Mouse (Mus musculus) adrenal gland, adult (tissue): Measurements from ENCODE around the gene Cemip2.

Experiments used
- DNase-seq, 2 experiments: peaks; one replicate each; pipeline ENCODE4 v3.0.0; 2022 to 2023; ENCODE audit warnings: low spot score in 1 of 2; ENCODE audit not compliant: inconsistent age in 2 of 2

Gene Cemip2

DNA sequence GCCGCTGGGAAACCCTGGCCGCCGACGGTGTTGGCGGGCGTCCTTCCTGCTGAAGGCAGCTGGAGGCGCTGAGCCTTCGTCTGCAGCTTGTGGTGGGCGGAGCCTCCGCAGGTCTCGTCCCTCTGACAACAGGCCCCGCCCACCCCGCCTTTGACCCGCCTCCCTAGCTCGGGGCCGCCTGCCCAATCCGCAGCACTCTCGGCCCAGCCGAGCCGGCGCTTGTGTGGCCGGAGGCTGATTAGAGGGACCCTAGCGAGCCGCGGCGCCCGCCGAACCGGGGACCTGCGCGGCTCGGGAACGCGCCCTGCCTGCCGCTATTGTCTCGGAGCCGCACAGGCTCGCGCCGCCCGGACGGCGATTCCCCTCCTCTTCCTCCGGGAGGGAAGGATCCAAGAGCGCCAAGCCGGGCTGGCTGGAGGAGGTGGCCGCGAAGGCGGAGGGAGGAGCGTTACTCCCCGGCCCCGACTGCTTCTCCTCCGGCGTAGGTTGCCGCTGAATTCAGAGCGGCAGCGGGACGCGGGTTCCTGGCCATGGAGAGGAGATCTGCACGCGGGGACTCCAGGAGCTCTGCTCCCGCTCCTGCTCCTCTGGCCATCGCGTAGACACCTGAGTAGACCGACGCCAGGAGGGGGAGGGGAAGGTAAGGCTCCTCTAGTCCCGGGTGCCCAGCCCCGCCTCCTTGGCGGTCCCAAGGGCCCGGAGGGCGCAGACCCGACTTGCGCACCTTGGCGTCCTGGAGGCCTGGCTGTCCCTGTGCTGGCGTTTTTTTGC lies at the start of gene Cemip2:
Cemip2 (plus strand) TSS at position 196 of the 771 bp plus-strand sequence.
- DNase-seq: peak; percentile 98 to 100

DNA sequence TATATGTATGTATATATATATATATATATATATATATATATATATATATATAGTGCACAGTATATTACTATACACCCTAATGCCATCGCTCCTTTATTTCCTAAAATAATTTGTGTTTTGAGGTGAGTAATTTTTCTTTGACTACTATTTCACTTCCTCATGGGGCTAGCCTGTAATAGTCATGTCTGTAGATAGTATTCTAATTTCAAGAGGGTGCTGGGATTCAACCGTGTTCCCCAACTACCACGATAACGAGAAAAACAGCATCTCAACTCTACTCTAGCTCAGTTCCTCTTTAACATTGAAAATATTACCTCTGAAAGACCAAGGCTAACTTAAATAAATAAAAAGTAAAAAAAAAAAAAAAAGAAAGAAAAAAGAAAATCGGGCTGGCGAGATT lies 49.8 kb upstream of the Cemip2 start:
- no peak for DNase-seq

DNA sequence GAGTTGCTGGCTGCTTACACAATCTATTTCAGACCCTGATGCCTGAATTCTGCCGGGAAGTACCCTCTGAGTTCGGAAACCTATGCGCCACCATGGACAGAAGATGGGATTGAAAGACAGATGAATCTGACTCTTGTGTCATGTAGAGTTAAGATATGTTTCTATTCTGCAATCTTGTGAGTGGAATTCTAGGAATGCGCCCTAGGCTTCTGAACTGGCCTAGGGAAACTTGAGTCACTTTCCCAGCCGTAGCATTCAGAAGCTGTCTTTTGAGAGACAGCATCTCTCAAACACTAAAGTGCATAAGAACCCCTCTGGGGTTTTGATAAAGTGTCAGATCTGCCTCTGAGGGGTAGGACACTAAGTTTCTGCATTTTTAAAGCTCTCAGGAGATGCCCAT lies 46.3 kb upstream of the Cemip2 start:
- no peak for DNase-seq

DNA sequence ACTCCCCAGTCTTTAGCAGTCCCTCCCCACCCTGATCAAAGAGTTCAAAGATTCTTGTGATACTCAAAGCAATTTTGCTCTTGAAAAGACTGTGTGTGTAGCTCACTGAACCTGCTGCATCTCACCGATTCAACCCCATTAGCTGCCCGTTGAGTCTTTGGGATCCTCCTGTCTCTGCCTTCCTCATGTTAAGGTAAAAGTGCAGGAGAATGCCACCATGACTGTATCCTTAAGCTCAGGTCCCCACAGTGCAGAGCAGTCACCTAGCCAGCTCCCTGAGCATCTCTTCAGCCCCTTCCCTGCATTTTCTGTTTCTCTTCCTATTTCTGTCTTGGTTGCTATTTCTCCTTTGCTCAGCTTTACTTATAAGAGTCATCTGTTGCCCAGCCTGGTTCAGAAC lies 45.0 kb upstream of the Cemip2 start:
- DNase-seq: no peak

DNA sequence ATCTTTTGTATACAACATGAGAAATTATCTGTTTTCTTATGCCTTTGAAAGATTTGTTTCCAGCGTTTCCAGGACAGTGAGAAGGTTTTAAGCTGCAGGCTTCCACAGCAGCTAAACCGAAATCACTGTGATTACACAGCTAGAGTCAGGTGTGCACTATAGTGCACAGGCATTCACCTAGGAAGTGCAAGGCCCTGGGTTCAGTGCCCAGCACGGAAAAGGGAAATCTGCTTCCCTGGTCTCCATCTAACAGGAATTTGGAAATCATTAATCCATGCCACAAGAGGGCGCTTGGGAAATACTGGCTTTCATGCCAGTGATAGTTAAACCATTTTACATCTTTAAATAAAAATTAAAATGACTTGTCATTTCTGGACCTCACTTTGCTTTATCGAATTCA lies 44.0 kb upstream of the Cemip2 start:
- DNase-seq: peak in 1 of 2 experiments; percentile 79

DNA sequence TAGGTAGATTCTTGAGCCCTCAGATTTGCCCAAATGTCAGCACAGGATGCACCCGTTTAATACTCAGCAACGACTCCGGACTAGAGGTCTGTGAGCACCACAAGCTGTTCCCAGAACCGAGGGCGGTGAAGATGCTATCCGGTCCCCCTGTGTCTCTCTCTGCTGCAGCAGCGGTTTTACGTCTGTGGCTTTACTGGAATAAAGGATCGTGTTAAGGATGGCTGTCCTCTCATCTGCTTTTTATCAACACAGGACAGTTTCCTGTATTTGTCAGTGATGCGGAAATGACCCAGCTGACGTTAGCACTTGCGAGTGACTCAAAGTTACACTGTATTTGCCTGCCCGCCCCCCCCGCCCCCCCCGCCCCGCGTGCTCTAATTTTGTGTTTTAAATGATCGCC lies 40.7 kb upstream of the Cemip2 start:
- peak in 1 of 2 experiments; percentile 63 for DNase-seq

DNA sequence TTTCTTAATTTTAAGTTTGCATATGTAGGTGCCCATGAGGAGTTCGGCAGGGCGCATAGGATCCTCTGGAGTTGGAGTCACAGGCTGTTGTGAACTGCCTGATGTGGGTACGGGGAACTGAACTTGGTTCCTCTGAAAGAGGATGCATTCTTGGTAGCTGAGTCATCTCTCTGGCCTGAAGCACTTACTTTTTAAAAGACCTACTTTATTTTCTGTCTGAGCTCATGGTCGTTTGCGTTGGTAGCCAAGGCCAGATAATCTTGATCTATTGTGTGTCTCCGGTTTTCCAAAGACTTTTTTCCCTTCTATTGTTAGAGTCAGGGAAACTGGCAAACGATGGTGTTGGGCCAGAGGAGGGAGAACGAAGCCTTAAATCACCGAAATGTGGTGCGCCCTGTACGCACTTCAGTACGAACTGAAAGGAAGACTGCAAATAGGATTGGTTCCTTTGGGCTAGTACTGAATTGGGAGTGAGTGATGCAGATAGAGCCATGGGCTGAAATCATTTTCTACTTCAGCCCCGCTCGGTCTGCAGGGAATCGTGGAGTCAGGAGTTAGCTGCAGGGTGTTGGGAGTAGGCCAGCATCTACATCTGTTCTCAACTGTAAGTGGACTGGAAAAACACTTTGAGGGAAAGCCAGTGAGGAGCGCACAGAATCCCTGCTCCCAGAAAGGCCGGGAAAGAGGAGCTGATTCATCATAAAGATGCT lies 40.1 kb upstream of the Cemip2 start:
- DNase-seq: peak; percentile 47 to 88

DNA sequence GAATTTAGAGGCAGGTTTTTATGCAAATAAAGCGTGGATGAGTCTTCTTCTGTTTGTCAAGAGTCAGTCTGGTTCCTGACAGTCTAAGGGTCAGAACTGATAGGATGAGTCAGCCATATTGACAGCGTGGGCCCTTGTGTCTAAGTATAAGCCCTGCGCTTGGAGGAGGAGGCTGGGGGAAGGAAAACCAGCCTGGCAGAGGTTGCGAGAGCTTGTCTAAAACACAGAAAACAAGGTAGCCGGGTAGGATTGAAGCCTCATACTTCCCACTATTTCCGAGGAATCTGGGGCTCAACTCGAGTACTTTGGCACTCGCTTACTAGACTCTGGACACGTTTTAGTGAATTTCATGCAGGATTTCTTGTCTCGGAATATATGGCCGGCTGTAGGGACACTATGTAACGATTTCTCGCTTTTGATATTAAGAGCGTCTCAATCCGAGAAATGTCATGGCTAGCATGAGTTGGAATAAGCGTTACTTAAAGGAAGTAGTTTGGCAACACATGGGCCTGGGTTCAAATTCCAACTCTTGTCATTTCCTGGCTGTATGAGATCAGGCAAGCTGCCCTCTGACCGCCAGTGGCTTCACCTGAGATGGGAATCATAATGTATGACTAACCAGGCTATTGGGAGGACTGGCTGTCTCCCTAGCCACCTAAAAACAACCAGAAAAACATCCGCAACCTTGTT lies 39.4 kb upstream of the Cemip2 start:
- DNase-seq: no peak

DNA sequence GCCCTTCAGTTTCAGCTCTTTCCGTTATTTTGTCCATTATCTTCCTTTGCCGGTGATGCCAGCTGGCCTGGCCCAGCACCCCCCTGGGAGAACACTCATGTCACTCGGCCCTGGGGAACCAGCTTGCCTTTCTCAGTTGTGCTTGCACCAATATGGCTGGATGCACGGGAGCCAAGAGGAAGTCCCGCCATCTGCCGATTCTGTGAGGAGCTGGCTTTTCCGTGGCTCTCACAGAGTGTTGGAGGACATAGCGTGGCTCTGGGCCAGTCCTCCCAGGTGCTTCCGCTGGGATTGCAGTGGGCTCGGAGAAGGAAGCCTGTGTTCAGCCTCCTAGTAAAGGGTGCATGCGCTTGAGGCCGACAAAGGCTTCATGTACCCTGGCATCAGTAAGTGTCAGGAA lies 36.0 kb upstream of the Cemip2 start:
- DNase-seq: no peak

DNA sequence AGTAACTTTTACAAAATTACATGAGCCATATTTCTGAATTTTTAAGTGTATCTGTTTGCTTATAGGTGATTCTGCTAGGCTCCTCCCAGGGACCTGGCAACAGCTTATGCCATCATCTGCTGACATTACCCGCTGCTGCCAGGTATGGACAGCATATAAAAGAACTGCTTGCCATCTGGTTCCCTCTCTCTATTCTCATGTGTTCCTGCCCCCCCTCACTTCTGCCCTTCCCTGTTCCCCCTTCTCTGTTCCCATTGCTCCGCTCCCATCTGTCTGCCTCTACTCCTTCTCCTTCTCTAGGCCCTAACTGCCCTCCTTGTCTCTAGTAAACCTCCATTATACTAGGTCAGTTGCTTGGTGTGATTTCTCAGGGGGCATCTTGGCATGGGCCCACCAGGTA lies 32.6 kb upstream of the Cemip2 start:
- DNase-seq: no peak

DNA sequence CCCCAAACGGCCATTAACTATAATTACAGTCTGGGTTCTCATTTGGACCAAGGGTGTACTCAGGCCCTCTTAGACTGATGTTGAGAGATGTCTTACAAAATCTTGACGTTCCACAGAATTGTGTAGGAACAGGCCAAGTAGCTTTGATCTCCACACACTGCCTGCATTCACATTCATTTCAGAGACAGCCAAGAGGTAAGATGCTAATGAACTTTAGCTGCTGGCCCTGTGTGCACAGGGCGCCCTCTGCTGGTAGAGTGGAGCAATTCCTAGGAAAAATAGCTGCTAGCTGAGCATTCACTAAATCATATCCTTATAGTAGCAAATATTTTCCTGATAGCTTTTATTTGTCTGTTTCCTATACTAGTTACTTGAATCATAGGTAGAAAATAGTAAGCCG lies 30.8 kb upstream of the Cemip2 start:
- peak; percentile 68 to 90 for DNase-seq

DNA sequence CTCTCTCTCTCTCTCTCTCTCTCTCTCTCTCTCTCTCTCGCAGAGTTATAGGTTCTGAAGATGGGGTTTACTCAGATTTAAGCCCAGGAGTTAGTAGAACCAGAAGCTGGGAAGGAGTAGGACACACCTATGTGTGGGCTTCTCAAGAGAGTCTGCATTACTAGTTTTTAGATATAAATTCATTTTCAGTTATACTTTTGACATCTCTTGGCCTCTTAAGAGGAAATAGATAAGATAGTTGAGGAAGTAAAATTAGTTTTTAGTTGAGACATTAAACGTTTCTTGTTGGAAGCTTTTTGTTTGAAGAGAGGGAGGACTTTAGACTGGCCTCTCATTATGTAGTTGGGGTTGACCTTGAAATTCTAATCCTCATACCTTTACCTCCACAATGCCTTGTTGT lies 28.0 kb upstream of the Cemip2 start:
- DNase-seq: no peak

DNA sequence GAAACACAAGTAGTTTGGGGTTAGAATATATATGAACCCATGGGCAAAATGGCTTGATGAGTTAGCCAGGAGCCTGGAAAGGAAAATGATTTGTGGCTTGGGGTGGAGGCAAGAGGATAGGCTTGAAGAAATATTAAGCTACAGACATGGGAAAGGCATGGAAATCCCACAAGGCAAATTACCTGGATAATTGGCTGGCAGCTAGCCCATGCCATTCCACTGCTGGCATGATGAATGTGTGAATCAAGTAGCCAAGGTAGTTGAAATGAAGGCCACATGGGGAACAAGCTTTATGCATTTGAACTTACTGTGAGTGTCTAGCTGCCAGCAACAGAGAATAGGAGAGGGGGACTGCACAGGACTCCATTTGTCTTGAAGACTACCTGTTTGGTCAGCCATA lies 16.5 kb upstream of the Cemip2 start:
- DNase-seq: no peak

DNA sequence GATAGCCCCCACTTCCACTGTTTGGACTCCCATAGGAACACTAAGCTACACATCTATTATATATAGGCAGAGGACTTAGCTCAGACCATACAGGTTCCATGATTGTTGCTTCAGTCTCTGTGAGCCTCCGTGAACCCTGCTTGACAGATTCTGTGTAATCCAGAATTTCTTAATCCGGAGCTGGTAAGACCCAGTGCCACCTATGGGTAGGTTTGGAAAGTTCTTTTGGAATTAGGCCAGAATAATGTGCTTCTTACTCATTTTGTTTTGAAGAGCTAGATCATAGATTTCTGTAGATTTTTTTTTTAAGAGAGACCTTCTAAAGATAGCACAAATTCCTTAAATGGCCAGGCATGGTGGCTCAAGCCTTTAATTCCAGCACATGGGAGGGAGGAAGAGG lies 14.1 kb upstream of the Cemip2 start:
- peak in 1 of 2 experiments; percentile 63 for DNase-seq

DNA sequence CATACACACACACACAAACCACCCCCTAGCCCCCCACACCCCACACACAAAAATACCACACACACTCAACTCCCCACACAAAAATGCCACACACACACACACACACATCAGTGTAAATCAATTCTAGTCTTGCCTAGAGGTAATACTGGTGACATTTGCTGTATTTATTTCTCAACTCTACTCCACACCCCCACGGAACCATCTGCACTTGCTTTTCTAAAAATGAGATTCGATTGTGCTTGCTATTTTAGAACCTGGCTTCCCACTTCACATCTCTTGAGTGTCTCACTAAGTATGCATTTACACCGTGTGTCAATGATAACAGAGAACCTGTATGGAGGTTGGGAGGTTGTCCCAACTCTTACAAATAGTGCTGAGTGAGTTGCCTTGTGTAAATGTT lies 13.4 kb upstream of the Cemip2 start:
- DNase-seq: no peak

DNA sequence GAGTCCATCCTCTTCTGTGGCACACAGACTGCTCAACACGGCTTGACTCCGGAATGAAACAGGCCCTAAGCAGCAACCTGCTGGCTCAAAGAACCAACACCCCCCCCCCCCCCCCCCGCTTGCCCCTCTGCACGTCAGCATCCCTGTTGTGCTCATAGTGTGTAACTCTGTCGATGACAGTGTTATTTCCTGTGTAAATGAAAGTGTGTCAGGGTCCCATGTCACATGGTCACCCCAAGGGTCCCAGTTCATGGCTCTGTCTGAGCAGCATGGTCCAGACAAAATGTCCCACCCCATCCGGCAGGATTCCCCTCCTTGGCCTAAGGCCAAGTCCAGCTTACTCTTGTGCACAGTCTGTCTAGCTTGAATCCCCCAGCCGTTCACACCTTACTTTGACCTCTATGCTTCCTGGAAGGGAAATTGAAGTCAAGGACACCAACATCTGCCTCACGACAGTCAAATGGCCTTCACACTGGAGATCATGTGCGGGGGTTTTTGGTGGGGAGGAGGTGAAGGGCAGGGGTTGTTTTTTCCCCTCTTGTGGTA lies 10.6 kb upstream of the Cemip2 start:
- peak in 1 of 2 experiments; percentile 56 for DNase-seq

DNA sequence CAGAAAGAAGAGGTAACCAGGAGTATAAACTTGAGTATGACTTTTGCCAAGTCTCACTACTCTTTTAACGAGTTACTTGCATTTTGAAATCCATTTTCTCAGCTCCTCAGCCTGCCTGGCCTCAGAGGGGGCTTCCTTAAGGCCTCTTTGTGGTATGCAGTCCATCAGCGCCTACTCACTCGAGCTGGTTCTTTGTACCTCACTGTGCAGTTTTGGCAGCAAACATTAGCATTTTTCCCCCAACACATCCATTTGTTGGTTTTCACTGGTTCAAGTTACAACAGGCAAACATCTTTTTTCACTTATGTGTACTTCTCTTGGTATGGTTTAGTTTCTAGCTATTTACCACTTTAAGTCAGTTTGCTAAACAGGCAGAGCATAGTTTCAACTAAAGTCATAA lies 8.3 kb upstream of the Cemip2 start:
- no peak for DNase-seq

DNA sequence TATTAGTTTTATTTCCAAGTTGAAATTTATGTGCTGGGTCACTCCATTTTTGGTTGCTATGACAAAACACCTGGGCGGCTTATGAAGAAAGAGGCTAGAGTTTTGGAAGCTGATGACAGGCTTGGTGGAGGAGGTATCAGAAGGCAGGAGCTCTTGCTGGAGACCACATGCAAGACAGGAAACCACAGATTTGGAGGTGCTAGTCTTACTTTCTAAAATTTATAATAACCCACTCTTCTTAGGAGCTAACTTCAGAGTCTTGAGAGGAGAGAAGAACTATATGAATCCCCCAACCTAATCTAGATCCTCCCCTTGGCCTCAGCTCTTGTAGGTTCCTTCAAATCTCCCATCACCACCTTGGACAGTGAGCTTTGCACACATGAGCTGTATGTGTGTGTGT lies 6.6 kb upstream of the Cemip2 start:
- no peak for DNase-seq

DNA sequence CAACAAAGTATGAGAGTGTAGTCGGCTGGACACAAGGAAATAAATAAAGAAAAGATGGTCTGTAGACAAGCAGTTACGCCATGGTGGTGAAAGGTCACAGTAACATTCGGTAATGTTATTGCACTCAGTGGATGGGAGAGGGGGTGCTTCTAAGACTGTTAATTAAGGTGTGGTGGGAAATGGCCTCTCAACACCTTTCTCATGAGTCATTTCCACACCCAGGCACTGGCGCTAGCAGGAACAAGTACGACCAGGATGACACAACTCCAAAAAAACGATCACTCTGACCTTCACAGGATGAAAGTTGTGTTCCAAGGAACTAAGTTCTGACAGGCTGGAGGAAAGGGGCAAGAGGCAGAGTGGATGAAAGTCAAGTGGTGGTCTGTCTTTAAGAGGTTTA lies 4.5 kb upstream of the Cemip2 start:
- peak in 1 of 2 experiments; percentile 62 for DNase-seq

DNA sequence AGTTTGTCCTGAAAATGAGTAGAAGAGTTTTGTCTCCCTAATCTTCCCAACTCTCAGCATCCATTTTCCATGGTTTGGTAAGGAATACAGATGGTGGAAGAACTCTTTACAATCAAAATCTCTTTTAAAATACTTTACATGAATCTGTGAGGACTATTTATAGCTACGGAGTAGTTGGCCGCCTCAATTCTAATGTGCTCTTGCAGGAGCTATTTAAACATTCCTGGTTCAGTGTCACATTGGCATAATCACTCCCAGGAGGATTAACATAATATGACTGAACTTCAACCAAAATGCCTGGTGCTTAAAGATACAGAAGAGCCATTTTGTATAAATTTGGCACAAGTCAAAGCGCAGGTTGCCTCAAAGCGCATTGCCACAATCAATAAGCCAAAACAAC lies 2.5 kb upstream of the Cemip2 start:
- no peak for DNase-seq

DNA sequence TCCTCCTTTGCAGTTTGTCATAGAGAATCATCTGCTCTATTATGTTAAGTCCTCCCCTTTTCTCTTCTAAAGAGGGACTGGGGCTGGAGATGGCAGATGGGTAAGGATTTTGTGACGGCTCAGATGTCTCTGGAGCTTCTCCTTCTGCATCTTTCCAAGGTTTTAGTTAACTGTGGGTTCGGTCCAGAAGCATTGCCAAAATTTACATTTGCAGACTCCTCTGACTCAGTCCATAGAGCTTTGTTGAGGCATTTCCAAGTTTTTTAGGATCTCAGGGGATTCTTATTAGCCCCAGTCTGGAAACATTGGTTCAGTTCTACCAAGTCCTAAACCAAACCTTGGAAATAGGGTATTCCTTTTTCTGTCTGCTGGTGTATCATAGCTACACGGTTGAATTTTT lies 1.5 kb upstream of the Cemip2 start:
- no peak for DNase-seq
